Mouse (Mus musculus) heart, embryonic 16.5 days (tissue): ENCODE data around the gene Slc17a7. TPM values are rescaled to one million over a fixed set of nuclear protein-coding genes. Genes with fewer than 3 reads are reported as not detected.

Experiments used
- ATAC-seq: fragments of 200-750 bp; cut with Nextera tagmentation; replicated peaks from 2 replicates; pipeline ENCODE4 v1.8.0; 2017; ENCODE audit warnings: moderate number of reproducible peaks; ENCODE audit not compliant: insufficient read depth, low FRiP score; ENCODE audit errors: extremely low read depth
- H3K27ac ChIP-seq: fragments of 300-500 bp; sonication (generic); 2 replicates; pipeline ENCODE4 v1.5.1; 2014; ENCODE audit warnings: mild to moderate bottlenecking, low read length, control low read depth, moderate library complexity
- H3K27me3 ChIP-seq: fragments of 300-500 bp; sonication (generic); 2 replicates; pipeline ENCODE4 v1.6.1; 2014; ENCODE audit warnings: low read length, mixed read lengths; ENCODE audit not compliant: control insufficient read depth, insufficient read depth
- H3K36me3 ChIP-seq: fragments of 300-500 bp; sonication (generic); 2 replicates; pipeline ENCODE4 v1.6.1; 2014; ENCODE audit not compliant: control insufficient read depth, insufficient read depth
- H3K4me1 ChIP-seq: fragments of 300-500 bp; sonication (generic); 2 replicates; pipeline ENCODE4 v1.6.1; 2014; ENCODE audit warnings: low read length, mixed read lengths; ENCODE audit not compliant: control insufficient read depth, insufficient read depth
- H3K4me2 ChIP-seq: fragments of 300-500 bp; sonication (generic); 2 replicates; pipeline ENCODE4 v1.6.1; 2014; ENCODE audit warnings: low read depth, mild to moderate bottlenecking, control low read depth, low read length
- H3K4me3 ChIP-seq: fragments of 300-500 bp; sonication (generic); 2 replicates; pipeline ENCODE4 v1.5.1; 2014; ENCODE audit warnings: mild to moderate bottlenecking, control low read depth, low read length
- H3K9ac ChIP-seq: fragments of 300-500 bp; sonication (generic); 2 replicates; pipeline ENCODE4 v1.6.1; 2014; ENCODE audit warnings: low read length, control low read depth
- H3K9me3 ChIP-seq: fragments of 300-500 bp; sonication (generic); replicated peaks from 2 replicates; pipeline ENCODE4 v1.6.1; 2016; ENCODE audit warnings: low read length; ENCODE audit not compliant: control insufficient read depth
- WGBS: fragments of 180-500 bp; shearing (Covaris S2); extraction: QIAGEN DNeasy Blood & Tissue Kit; methylation state at CpG from one replicate; pipeline ENCODE4 v1.1.7; 2014; 5-methylcytosine and 5-hydroxymethylcytosine counted together
- polyA plus RNA-seq: library from polyadenylated mRNA; unstranded; fragments of >200 nt; fragmentation: Nextera tagmentation; extraction: Ambion mirVana; gene quantifications from 2 replicates; pipeline ENCODE4 v1.2.1, GENCODE M21; 2015

The Slc17a7 gene
- polyA plus RNA-seq, 1 experiment from 2014 or later = 4.7 TPM

DNA sequence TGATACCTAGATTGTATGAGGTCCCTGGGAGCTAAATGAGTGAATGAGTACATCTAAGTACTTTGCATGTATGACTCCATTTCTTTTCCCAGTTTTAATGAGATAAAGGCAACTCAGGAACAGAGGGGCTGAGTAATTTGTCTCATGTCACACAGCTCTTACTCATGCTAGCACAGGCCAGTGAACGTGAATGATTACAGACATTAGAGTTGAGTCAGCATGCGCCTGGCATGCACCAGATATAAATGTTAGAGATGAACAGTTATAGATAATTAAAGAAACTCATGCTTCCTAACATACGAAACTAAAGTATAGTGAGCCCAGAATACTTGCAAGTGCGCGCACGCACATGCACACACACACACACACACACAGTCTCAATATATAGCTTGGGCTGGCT, 26.4 kb downstream of the Slc17a7 start:
- peaks cover 25% of the 10 kb centered on the region for H3K27me3 ChIP-seq
- 90% methylated on average over 6 of the region's 6 CpGs for WGBS
- no peak overlapping the region for H3K4me3 ChIP-seq

DNA sequence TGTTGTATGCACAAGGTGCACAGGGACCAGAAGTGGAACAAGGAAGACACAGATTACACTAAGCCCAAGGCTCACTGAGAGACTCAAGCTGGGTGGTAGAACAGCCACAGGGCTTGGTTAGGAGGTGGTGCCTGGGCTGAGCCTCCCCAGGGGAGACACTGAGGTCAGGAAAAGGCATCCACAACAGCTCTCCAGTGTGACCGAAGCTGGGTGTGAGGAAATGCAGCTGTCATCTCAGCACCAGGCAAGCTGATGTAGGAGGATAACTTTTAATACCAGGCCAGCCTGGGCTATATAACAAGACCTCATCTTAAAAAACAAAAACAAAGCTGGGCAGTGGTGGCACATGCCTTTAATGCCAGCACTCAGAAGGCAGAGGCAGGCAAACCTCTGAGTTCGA, 27.4 kb downstream of the Slc17a7 start:
- no peak overlapping the region for H3K27ac ChIP-seq

More for the DNA sequence above, 26.4 kb downstream of the Slc17a7 start:
- peaks cover 5% of the 10 kb centered on the region; the same call in 1 of the 2 replicates for H3K4me1 ChIP-seq
- H3K27ac ChIP-seq = no peak overlapping the region
- no peak overlapping the region for H3K4me2 ChIP-seq
- ATAC-seq = no peak
- H3K36me3 ChIP-seq = no peaks in the 10 kb centered on the region
- H3K9me3 ChIP-seq = no peaks in the 10 kb centered on the region
- no peak overlapping the region for H3K9ac ChIP-seq

DNA sequence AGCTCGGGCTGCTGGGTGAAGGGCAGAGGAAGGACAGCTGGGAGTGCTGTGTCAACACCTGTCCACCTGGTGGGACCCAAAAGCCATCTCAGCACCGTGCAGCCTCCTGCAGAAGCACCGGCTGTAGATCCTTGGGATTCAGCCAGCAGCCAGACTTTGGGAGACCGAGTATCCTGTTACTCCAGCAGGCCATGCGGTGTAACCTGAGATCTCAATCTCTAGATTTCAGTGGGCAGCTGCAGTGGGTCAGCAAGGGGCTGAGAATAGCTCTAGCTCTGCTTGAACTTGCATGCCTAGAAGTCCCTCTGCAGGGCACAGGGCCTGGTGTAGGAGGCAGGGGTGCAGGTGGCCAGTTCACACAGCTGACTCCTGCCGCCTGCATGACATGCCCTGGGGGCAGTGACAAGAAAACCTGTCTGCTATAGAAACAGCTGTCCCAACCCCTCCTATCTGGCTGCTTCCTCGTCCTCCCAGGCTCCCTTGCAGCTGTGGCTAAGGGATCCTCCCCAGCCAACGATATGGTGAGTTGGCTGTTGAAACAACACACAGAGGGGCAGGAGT, 28.1 kb downstream of the Slc17a7 start:
- Histone ChIP-seq H3K9ac (no peak overlapping the region), H3K9me3 (no peaks in the 10 kb centered on the region)

More for the DNA sequence above, 27.4 kb downstream of the Slc17a7 start:
- 58% methylated on average over 2 of the region's 2 CpGs for WGBS
- no peak for ATAC-seq
- Histone ChIP-seq H3K4me3 (no peak overlapping the region), H3K9ac (no peak overlapping the region), H3K36me3 (no peaks in the 10 kb centered on the region), H3K4me1 (peaks cover 10% of the 10 kb centered on the region; the same call in 1 of the 2 replicates), H3K27me3 (peaks cover 22% of the 10 kb centered on the region), H3K9me3 (no peaks in the 10 kb centered on the region), H3K4me2 (no peak overlapping the region)

DNA sequence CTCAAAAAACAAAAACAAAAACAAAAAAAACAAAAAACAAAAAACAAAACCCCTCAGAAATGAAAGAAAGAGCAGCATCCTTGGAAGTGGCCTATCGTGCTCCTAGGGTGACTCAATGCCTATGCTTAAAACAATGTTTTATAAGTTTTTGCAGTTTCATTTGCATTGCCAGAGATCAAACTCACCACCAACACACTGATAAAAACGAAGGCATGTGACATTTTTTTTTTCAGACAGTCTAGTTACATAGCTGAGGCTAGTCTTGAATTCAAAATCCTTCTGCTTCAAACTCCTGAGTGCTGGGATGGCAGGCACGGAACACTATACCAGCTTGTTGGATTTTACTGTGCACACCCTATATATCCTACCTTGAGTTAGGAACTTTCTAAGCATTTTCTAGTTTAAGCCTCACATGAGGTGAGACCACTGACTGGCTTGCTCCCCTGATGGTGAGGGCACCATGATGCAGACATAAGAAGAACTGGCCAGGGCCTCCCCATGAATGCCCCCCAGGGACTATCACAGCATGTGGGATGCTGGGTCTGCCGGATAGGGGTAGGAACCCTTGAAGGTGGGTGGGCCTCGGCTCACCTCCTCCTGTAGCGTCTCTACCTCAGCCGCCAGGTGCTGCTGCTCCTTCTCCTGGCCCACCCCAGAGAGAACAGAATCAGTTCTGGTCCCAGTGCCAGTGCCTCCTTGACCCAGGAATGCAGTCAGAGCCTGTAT, 29.0 kb downstream of the Slc17a7 start:
- Histone ChIP-seq H3K27me3 (peaks cover 11% of the 10 kb centered on the region), H3K9me3 (no peaks in the 10 kb centered on the region), H3K4me2 (no peak overlapping the region), H3K4me3 (no peak overlapping the region), H3K9ac (no peak overlapping the region), H3K4me1 (peaks cover 10% of the 10 kb centered on the region; the same call in 1 of the 2 replicates), H3K36me3 (no peaks in the 10 kb centered on the region), H3K27ac (no peak overlapping the region)
- 83% methylated on average over 7 of the region's 7 CpGs for WGBS
- ATAC-seq = no peak

More for the DNA sequence above, 28.1 kb downstream of the Slc17a7 start:
- no peak overlapping the region for H3K4me2 ChIP-seq
- WGBS = 10% methylated on average over 8 of the region's 8 CpGs
- H3K4me3 ChIP-seq = no peak overlapping the region
- ATAC-seq = no peak
- no peak overlapping the region for H3K27ac ChIP-seq
- peaks cover 10% of the 10 kb centered on the region; the same call in 1 of the 2 replicates for H3K4me1 ChIP-seq
- H3K27me3 ChIP-seq = peaks cover 14% of the 10 kb centered on the region
- H3K36me3 ChIP-seq = no peaks in the 10 kb centered on the region

DNA sequence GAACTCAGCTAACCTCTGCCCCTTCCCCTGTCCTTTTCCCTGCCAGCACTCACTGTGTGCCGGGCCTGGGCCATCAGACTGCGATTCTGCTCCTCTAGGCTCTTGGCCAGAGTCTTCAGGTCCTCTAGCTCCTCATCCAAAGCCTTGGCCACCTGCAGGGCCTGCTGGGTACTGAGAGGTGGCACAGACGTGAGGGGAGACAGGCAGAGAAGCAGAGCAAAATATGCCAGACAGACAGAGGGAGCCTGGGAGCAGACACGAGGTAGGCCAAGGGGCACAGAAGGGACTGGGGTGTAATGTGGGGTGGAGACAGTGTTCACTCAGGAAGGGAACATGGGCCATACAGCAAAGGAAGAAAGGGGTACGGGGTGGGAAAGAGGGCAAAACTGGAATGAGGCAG, 29.7 kb downstream of the Slc17a7 start:
- Histone ChIP-seq H3K27me3 (peaks cover 9% of the 10 kb centered on the region), H3K36me3 (no peaks in the 10 kb centered on the region)
- no peak for ATAC-seq

DNA sequence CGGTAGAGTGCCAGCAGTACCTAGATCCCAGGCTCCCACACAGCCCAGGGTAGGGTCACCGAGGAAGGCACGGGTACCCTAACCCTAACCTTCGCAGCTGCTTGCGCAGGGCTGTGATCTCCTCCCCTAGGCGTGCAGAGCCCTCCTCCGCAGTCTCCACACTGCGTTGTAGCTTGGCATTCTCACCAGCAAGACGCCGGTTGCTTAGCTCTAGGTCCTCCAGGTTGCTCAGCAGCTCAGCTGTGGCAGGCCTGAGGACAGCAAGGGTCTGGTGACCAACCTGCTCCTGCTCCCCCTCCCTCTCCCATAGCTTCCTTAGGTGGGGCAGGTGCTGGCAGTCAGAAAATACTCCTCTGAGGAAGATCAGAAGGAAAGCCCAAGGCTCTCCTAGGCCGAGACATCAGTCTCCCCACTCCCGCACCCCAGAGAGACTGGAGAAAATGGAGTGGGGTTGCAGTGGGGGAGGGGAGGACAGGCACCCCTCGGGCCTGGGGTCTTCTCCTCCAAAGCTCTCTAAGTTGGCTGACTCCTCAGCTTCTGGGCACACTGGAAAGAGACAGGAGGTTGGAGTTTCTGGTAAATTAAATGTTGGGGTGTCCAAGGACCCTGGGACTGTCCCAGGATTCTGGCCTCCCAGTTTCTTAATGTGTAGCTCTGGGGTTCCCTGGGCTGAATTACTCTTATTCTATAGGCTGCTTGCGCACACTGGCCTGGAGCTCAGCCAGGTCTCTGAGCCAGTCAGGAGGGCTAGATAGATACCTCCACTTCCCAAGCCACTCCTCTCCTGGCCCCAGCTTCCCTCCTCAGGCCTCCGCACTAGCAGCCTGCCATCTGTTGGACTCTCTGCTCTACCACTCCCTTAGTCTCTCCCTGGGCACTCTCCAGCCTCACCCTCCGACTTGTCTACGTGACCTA, 30.4 kb downstream of the Slc17a7 start:
- no peak overlapping the region for H3K4me2 ChIP-seq
- H3K9me3 ChIP-seq = no peaks in the 10 kb centered on the region
- no peak overlapping the region for H3K9ac ChIP-seq
- H3K27ac ChIP-seq = no peak overlapping the region
- 73% methylated on average over 17 of the region's 17 CpGs for WGBS
- ATAC-seq = no peak
- H3K27me3 ChIP-seq = peaks cover 3% of the 10 kb centered on the region
- no peak overlapping the region for H3K4me3 ChIP-seq
- H3K36me3 ChIP-seq = no peaks in the 10 kb centered on the region
- H3K4me1 ChIP-seq = peaks cover 10% of the 10 kb centered on the region; the same call in 1 of the 2 replicates

More for the DNA sequence above, 29.7 kb downstream of the Slc17a7 start:
- H3K4me3 ChIP-seq = no peak overlapping the region
- H3K4me2 ChIP-seq = no peak overlapping the region
- H3K9me3 ChIP-seq = no peaks in the 10 kb centered on the region
- no peak overlapping the region for H3K9ac ChIP-seq
- no peak overlapping the region for H3K27ac ChIP-seq
- WGBS = 52% methylated on average over 5 of the region's 5 CpGs
- H3K4me1 ChIP-seq = peaks cover 10% of the 10 kb centered on the region; the same call in 1 of the 2 replicates

DNA sequence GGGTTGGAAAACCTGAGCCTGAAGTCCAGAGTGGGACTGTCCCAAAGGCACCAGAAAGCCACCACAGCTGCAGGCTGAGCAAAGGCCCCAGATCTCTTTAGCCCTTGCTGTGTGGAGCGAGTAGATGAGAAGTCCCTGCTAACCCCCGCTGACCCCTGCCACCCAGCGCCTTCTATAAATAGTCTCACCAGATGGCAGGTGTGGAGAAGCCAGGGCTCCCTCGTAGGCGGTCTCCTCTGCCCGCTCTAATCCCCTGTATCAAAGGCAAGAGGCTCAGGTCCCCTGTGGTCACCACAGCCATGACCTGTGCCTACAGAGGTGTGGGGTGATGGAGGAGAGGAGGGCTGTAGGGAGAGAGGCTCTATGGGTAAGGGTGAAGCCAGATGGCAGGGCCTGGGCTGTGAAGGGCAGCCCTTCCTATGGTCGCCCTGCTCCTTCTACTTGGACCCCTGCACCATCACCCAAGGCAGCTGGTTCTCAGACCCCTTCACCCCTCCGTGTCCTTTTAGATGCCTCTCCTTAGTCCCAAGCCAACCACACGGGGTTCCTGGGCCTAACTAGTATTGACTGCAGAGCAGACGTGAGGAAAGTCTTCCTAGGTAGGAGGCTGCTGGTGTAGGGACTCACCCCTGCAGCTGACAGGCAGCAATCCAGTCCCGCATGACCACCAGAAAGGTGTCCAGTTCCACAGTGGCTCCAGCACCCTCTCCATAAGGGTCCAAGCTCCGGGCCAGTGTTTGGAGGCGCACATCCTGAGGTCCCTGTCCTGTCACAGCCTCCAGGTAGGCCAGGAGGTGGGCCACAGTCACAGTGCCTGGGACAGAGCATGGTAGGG, 31.8 kb downstream of the Slc17a7 start:
- H3K4me1 ChIP-seq = peaks cover 10% of the 10 kb centered on the region; the same call in 1 of the 2 replicates
- 56% methylated on average over 13 of the region's 13 CpGs for WGBS
- H3K27ac ChIP-seq = no peak overlapping the region
- H3K4me3 ChIP-seq = no peak overlapping the region
- H3K9ac ChIP-seq = no peak overlapping the region
- no peak for ATAC-seq
- H3K27me3 ChIP-seq = peaks cover 3% of the 10 kb centered on the region; the same call in 1 of the 2 replicates
- no peaks in the 10 kb centered on the region for H3K9me3 ChIP-seq
- H3K36me3 ChIP-seq = no peaks in the 10 kb centered on the region
- H3K4me2 ChIP-seq = no peak overlapping the region

DNA sequence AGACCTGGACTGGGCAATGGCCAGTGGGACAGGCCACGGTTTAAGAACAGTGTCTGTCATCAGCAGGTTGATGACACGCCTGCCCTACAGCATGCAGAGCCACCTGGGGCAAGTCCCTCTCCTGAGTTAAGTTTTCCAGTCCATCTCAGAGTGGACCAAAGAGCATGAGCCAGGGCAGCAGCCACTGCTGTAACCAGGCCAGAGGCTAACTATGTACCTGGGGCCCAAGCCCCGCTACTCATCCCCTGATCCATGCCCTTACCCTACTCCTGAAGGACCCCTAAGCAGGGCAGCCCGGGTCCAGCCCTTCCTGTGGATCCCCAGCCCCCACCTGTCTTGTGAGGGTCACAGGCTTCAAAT, 32.4 kb downstream of the Slc17a7 start:
- Histone ChIP-seq H3K27me3 (peaks cover 3% of the 10 kb centered on the region; the same call in 1 of the 2 replicates), H3K4me1 (peaks cover 10% of the 10 kb centered on the region; the same call in 1 of the 2 replicates), H3K27ac (no peak overlapping the region), H3K4me3 (no peak overlapping the region), H3K36me3 (no peaks in the 10 kb centered on the region), H3K4me2 (no peak overlapping the region), H3K9me3 (no peaks in the 10 kb centered on the region), H3K9ac (no peak overlapping the region)
- ATAC-seq = no peak
- 68% methylated on average over 4 of the region's 4 CpGs for WGBS
